Mouse (Mus musculus) testis, postnatal 14 days (tissue): ENCODE measurements around the gene Rasip1.

Experiments
- DNase-seq: peaks from one replicate; pipeline ENCODE4 v3.0.0; 2021; ENCODE audit warnings: low spot score

Rasip1 gene

GRCm38 (mm10) chr7:45624718-45625117 lies 2.6 kb upstream of the Rasip1 start:
- DNase-seq: no peak

GRCm38 (mm10) chr7:45625481-45625880 lies 1.8 kb upstream of the Rasip1 start:
- no peak for DNase-seq

- DNase-seq: no peak
These were observed 664 bp upstream of the Rasip1 start for GRCm38 (mm10) chr7:45626571-45627076.

GRCm38 (mm10) chr7:45628364-45629294 lies 1.3 kb downstream of the Rasip1 start:
- peak; percentile 88 for DNase-seq

- no peak for DNase-seq
These were observed 3.0 kb downstream of the Rasip1 start for GRCm38 (mm10) chr7:45630064-45630907.

- peak; percentile 61 for DNase-seq
These were observed 5.2 kb downstream of the Rasip1 start for GRCm38 (mm10) chr7:45632499-45632898.

GRCm38 (mm10) chr7:45634946-45635681 lies 7.8 kb downstream of the Rasip1 start:
- DNase-seq: no peak

GRCm38 (mm10) chr7:45635711-45636688 lies 8.7 kb downstream of the Rasip1 start:
- no peak for DNase-seq

- DNase-seq: no peak
These were observed 10.4 kb downstream of the Rasip1 start for GRCm38 (mm10) chr7:45637710-45638109.

- DNase-seq: peak; percentile 95
These were observed 11.5 kb downstream of the Rasip1 start for GRCm38 (mm10) chr7:45638623-45639401.

GRCm38 (mm10) chr7:45639561-45640027 lies 12.3 kb downstream of the Rasip1 start, which contains the start of gene Mamstr:
Gene Mamstr, plus strand, starts transcription at chr7:45639977.
- DNase-seq: peak; percentile 56

GRCm38 (mm10) chr7:45640191-45640957 lies 13.1 kb downstream of the Rasip1 start:
- no peak for DNase-seq

GRCm38 (mm10) chr7:45641391-45642040 lies 14.2 kb downstream of the Rasip1 start:
- DNase-seq: no peak

- no peak for DNase-seq
These were observed 14.8 kb downstream of the Rasip1 start for GRCm38 (mm10) chr7:45642083-45642482.

GRCm38 (mm10) chr7:45642503-45643255 lies 15.4 kb downstream of the Rasip1 start:
- DNase-seq: no peak

- DNase-seq: peak; percentile 93
These were observed 16.3 kb downstream of the Rasip1 start for GRCm38 (mm10) chr7:45643441-45644178.

- peak; percentile 58 for DNase-seq
These were observed 16.9 kb downstream of the Rasip1 start for GRCm38 (mm10) chr7:45644183-45644582.
